Mouse (Mus musculus): ENCODE data around the gene Sumo3. TPM values are rescaled to one million over a fixed set of nuclear protein-coding genes. Genes with fewer than 3 reads are reported as not detected.

The Sumo3 gene
- total RNA-seq (2021): 100 to 1,000 TPM; 129 to 135 TPM
- long read RNA-seq, experiment 1, transcript Sumo3-201 (4 exons, 2,630 nt): major isoform, 174 of 186 reads
- long read RNA-seq, experiment 1, partial matches to known transcripts: 3 of 186 reads
- long read RNA-seq, experiment 1, other reads (novel, unspliced or antisense): 3 of 186 reads
- long read RNA-seq, experiment 2, transcript Sumo3-201 (4 exons, 2,630 nt): major isoform, 161 of 174 reads
- long read RNA-seq, experiment 2, partial matches to known transcripts: 10 of 174 reads
- long read RNA-seq, experiment 2, other reads (novel, unspliced or antisense): 2 of 174 reads

DNA sequence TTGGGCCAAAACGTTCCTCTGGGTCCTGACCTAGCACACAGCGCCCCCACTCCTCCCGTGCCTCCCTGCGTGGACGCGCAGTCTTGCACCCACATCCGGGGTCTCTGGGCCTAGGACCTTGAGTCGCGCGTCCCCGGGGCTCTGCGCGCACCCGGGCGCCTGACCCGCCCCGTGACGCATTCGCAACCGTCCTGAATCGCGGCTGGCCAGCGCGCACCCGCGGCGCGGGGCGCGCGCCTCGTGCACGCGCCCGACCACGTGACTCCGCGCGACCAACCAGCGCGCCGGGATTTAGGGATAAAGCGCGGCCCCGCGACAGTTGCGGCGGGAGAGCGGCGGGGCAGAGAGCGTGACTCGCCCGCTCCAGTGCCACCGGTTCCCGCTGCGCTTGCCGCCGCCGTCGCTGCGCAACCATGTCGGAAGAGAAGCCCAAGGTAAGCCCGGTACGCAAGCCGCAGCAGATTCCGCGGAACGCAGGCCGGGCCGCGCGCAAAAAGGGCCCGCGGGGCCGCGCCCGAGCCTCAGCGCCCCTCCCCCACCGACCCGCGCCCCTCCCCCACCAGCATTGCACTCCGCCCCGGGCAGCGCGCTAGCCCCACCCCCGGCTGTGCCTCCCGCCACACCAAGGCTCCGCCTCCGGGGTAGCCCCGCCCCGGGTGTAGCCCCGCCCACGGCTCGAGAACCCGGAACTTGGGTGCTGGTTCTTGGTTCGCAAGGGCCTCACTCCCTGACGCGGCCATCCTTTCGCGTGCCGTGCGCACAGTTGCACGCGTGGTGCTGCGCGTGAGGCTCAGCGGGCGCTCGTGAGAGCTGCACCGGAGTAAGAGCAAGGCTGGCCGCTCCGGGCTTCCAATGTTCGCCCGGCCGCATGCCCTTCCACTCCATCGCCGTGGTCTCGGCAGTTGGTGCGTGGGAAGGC, at the start of gene Sumo3, which contains the start of gene Gm49325:
Gene Sumo3, plus strand, starts transcription at position 190 of the 919 bp plus-strand sequence.
Gene Gm49325, plus strand, starts transcription at position 290 of the 919 bp plus-strand sequence.
- peak; percentile 93 to 96 for DNase-seq (ENCODE audit: low spot score in 2 of 2)
- intact Hi-C loops (cut with DNase I): loop anchor here (5.0 kb wide), 1 partner anchor 89 kb away; the partner anchor contains the start of gene Fam207a

DNA sequence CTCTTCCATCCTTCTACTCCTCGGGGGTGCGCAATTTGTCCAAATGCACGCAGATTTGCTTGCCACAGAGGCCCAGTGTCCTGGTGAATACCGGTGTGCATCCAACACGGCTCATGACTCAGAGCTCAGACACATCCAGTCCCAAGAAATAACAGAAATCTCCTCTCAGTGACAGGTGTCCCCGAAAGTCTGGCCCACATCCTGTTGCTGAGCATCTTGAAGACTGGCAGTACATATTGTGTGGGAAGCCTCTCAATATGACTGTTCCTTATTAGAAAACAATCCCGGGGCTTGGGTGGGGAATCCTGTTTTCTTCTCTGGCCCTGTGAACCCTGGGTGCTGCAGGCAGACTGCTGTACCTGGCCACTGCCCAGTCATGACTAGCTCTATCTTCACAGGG, 49.3 kb upstream of the Sumo3 start:
- intact Hi-C loops (cut with DNase I): no loop called here
- DNase-seq (ENCODE audit: low spot score in 2 of 2): no peak

DNA sequence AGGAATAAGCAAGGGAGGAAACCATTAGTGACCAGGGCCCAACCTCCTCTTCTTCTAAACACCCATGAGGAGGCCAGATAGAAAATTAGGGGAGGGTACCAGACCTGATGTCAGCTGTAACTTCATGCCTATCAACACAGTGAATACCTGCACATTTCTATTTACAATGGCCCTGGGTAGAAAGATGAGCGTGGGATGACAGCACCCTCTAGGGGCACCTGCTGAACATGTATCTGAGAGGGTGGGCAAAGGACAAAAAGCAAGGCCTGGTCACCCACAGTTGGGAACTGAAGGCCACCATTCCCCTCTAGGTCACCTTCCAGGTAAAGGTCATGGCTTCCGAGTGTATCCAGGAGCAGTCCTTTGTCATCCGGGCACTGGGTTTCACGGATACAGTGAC, 48.3 kb upstream of the Sumo3 start:
- intact Hi-C loops (cut with DNase I): no loop called here
- DNase-seq (ENCODE audit: low spot score in 2 of 2): no peak

DNA sequence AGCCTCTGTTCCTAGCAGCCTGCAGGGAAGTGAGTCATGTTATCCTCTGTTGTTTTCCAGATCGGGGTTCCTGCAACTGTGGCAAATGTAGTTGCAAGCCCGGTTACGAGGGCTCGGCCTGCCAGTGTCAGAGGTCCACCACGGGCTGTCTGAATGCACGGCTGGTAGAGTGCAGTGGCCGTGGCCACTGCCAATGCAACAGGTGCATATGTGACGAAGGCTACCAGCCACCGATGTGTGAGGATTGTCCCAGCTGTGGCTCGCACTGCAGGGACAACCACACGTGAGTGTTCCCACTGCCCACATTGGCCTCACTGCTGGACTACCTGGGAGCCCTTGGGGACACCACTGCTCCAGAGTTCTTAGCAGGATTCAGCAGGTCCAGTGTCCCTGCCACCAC, 45.8 kb upstream of the Sumo3 start:
- intact Hi-C loops (cut with DNase I): no loop called here
- no peak for DNase-seq (ENCODE audit: low spot score in 2 of 2)

DNA sequence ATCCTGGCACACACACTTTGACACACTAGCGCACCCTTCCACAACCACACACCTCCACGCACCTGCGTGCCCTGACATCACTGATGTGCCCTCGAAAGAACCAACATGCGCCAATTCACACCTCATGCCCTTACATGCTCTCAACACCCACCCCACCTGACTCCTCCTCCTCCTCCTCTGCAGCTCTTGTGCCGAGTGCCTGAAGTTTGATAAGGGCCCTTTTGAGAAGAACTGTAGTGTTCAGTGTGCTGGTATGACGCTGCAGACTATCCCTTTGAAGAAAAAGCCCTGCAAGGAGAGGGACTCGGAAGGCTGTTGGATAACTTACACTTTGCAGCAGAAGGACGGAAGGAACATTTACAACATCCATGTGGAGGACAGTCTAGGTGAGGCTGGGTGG, 45.1 kb upstream of the Sumo3 start:
- DNase-seq (ENCODE audit: low spot score in 2 of 2): no peak
- intact Hi-C loops (cut with DNase I): no loop called here

DNA sequence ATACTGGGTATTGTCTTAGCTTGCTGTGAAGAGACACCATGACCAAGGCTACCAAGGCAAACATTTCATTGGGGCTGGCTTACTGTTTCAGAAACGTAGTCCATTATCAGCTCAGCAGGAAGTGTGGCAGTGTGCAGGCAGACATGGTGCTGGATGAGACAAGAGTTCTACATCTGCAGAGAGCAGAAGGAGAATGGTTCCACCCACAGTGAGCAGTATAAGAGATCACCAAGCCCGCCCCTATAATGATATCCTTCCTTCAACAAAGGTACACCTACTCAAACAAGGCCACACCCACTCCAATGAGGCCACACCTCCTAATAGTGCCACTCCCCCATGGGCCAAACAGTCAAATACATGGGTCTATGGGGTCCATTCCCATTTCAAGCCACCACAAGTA, 44.4 kb upstream of the Sumo3 start:
- no peak for DNase-seq (ENCODE audit: low spot score in 2 of 2)
- intact Hi-C loops (cut with DNase I): no loop called here

DNA sequence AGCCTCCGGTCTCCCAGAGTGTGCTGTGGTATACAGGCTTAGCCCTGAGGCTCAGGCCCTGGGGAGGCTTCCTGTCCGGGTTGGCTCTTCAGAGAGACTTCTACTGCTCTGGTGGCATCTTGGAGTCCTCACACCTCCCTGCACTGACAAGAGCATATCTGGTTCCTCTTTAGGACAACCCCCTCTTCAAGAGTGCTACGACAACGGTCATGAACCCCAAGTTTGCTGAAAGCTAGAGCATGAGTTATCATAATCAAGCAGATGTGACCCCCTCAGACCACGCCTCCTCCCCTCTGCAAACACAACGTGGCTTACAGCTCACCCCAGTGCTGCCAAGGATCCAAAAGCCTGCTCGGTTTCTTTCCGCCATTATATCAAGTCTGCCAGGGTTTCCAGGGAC, 40.9 kb upstream of the Sumo3 start:
- intact Hi-C loops (cut with DNase I): loop anchor here (5.0 kb wide), 1 partner anchor 48 kb away; the partner anchor contains the start of gene Fam207a
- DNase-seq (ENCODE audit: low spot score in 2 of 2): no peak

DNA sequence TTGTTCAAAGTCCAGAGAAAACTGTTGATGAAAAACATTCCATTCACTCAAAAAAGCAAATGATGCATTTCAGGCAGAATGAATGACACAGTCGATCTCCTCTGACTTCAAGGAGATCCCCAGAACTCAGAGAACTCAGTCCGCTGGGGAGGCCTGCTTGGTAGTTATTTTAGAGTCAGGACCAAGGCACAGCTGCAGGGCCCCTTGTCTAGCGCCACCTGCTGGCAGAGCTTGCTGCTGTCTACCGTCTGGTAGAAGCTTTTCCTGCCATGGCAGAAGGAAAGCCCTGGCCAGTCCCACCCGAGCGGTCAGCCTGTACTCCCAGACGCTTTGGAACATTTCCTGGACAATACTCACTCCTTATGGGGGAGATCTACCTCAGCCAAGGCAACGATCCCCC, 39.2 kb upstream of the Sumo3 start:
- peak; percentile 48 to 73 for DNase-seq (ENCODE audit: low spot score in 2 of 2)
- intact Hi-C loops (cut with DNase I): loop anchor here (5.0 kb wide), 1 partner anchor 49 kb away; the partner anchor contains the start of gene Fam207a

DNA sequence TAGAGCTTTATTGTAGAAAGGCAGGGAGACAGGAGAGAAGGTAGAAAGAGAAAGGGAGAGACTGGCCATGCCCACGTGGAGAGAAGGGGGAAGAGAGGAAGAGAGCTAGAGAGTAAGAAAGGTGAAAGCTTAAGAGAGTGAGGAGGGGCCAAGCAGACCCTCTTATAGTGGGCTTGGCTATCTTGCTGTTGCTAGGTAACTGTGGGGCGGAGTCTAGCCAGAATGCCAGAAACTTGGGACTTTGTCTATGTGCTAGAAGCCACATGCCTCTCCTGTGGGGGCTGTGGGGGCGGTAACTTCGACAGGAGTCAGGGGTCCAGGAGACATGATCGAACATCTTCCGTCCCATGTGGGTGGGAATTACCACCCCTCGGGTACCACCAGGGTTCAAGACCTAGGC, 36.4 kb upstream of the Sumo3 start:
- no peak for DNase-seq (ENCODE audit: low spot score in 2 of 2)
- intact Hi-C loops (cut with DNase I): loop anchor here (5.0 kb wide), 1 partner anchor 52 kb away; the partner anchor contains the start of gene Fam207a

DNA sequence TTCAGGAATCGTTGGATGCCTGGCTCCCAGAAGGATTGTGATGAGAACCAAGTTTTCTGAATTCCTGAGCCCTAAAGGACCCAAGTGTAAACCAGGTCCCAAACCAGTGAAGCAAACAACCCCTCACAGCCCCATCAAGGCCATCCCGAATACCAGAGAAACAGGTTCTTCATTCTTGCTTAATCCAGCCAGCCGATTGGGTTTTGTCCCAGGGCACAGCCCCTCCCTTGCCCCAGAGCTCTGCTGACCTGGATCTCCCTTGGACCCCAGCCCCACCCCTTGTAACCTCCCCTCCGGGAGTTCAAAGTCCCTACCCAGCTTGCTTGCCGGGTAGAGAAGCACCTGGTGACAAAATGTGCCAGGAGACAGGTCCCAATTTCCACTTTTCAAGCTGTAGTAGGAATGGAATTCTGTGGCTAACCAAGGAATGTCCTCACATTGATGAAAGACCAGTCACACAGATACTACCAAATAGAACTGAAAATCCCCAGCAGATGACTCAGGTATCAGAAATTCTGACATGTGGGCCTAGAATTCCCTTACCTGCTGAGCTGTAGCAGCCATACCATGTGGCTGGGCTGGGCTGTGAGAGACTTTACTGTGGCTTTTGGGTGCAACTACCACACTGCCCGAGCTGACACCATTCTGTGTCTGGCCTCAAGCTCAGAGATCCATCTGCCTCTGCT, 35.8 kb upstream of the Sumo3 start:
- intact Hi-C loops (cut with DNase I): loop anchor here (5.0 kb wide), 1 partner anchor 53 kb away; the partner anchor contains the start of gene Fam207a
- DNase-seq (ENCODE audit: low spot score in 2 of 2): no peak

DNA sequence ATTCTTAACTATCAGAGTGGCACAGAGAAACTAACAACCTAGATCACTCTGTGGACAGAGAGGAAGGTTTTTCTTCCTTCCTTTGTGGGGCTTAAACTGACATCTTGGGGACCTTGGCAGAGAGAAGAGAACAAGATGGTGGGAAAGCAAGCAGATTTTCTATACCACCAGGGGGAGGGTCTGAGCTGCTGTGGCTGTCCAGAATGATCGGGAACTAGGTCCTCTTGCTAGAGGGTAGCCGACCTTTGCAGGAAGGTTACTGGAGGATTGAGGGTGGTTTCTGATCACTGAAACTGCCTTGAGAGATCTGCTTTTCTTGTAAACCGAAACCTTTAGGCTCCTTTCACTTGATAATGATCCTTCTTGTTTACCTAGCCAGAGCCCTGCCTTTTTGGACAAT, 33.7 kb upstream of the Sumo3 start:
- intact Hi-C loops (cut with DNase I): no loop called here
- DNase-seq (ENCODE audit: low spot score in 2 of 2): no peak

DNA sequence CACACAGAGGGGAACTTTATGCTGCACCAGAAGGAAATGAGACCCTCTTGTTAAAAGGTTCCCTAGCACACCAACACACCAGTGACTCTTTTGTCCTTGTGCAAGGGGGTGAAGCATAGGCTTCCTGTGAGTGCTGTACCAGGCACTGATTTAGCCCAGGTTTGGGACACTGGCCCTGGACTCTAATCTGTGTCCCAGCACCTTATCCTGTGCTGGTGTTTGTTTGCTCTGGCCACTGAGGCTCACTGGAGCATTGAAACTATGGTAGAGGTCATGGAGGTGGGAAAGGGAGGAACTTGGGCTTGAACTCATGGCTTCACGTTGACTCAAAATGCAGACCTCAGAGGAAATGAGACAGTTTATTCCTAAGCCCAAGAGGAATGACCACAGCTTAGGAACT, 32.7 kb upstream of the Sumo3 start:
- no peak for DNase-seq (ENCODE audit: low spot score in 2 of 2)
- intact Hi-C loops (cut with DNase I): no loop called here

DNA sequence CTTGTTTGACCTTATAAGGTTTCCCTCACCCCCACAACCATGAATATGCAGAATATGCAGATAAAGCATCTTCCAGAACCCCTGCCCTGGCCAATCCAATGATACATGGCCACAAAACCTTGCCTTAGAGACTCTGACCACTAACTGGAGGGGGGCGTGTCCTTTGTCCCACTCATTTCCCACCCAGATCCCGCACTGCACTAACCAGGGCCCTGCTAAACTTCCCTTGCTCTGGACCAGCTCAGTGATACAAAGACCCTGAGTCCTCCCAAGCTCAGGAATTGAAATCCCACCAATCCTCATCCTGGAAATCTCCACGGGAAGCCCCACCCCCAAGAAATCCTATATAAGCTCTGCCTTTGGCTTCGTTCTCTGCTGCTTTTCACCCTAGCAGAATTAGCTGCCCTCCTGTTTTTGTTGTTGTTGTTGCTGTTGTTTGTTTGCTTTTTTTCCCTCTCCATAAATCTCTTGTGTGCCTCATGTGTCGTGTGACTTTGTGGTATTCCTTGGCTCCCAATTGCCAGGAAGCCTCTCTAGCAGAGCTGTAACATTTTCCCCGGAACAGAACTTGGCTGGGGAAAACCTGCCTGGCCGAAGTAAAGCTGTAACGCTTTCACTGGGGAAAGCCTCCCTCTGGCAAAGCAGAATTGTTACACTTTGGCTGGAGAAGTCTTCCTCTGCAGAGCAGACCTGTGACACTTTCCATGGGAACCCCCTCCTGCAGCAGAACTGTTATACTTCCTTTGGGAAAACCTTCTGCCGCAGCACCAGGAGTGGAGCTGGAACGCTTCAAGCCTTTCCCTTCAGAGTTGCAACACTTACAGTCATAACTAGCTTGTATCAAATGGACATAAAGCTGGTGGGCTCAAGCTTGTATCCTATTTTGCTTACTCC, 25.6 kb upstream of the Sumo3 start:
- intact Hi-C loops (cut with DNase I): no loop called here
- no peak for DNase-seq (ENCODE audit: low spot score in 2 of 2)

DNA sequence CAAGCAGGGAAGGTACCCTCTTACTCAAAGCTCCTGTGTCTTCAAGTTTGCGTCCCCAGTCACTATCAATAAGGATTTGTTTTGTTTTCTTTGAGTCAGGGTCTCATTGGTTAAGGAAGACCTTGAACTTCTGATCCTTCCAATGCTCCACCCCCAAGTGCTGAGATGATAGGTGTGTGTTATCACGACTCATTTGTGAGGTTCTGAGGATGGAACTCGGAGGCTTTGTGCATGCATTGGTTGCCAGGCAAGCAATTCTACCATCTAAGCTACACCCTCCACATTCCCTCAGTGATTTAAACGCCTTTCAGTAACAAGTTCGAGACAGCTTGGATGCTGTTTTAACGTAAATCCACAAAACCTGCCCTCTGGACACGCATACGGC, 24.9 kb upstream of the Sumo3 start:
- intact Hi-C loops (cut with DNase I): no loop called here
- DNase-seq (ENCODE audit: low spot score in 2 of 2): no peak

DNA sequence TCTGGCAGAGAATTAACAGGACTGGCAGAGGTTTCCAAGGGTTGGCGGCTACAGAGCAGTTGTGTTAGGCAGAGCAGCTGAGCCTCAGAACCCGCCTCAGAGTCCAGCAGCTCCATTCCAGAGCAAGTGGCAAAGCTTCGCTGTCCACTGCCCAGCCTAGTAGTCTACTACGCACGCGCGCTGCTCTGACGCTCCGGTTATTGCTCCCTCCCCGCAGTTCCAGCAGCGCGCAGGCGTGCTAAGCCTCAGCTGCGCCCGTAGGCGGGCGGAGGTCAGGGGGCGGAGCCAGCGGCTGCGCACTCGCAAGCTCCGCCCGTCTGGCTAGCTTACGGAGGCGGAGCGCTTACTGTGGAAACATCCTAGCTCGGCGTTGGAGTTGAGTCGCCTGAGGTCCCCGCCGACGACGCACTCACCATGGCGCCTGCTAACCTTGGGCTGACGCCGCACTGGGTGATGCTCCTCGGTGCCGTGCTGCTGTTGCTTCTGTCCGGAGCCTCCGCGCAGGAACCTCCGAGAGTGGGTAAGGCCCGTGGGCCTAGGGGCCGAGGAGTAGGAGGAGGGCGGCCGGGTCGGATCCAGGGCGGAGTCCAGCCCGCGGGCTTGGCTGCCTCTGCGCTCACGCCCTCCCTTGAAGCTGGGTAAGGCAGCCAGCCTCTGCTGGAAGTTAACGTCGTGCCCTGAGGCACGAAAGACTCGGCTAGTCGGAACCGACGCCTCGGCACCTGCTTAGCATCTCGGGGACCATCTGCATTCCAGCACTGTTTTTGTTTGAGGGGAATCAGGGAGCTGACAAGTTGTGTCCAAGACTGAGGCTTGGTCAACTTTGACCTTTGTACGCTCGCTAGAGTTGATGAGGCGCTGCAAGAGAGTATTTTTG, 24.3 kb upstream of the Sumo3 start, which contains the start of gene Pttg1ip:
Gene Pttg1ip, plus strand, starts transcription at position 313 of the 877 bp plus-strand sequence.
- peak; percentile 96 to 97 for DNase-seq (ENCODE audit: low spot score in 2 of 2)
- intact Hi-C loops (cut with DNase I): no loop called here

DNA sequence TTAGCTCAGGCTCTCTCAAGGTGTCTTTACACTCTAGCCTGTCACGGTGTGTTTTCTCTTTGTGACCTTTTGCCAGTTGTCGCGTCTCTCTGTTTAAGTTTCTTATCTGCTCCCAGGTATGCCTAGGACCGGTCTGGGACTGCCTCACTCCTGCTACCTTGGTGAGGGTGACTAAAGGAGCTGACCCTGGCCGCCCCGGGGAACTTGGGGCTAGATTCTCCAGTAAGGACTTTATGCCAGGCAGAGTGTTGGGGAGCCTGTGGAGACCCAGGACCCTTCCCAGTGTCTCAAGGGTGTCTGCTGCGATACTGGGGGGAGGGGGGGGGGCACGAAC, 23.6 kb upstream of the Sumo3 start:
- intact Hi-C loops (cut with DNase I): no loop called here
- DNase-seq (ENCODE audit: low spot score in 2 of 2): no peak

DNA sequence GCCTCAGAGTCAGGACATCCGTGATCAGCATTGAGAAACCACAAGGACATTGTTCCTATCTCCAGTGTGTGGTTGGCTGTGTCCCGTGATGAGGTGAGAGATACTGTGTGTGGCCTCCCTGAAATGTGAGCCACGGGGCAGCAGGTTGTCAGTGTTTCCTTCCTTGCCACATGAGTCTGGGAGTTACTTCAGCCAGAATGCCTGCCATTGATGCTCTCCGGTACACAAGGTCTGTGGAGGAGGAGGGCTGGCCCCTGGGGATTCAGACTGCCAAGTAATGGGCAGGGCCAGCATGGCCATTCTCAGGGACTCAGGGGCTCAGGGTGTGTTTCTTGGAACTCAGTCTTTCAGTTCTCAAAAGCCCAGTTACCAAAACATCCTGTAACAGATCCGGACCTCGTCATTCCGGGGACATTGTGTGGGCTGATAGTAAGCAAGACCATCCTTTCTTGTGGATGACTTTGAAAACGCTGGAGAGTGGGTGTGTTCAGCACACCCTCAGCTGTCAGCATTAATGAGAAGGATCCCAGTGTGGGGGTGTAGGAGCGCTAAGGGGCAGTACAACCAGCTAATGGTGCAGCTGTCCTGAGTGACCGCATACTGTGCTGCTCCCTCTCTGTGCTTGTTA, 22.0 kb upstream of the Sumo3 start:
- no peak for DNase-seq (ENCODE audit: low spot score in 2 of 2)
- intact Hi-C loops (cut with DNase I): no loop called here

DNA sequence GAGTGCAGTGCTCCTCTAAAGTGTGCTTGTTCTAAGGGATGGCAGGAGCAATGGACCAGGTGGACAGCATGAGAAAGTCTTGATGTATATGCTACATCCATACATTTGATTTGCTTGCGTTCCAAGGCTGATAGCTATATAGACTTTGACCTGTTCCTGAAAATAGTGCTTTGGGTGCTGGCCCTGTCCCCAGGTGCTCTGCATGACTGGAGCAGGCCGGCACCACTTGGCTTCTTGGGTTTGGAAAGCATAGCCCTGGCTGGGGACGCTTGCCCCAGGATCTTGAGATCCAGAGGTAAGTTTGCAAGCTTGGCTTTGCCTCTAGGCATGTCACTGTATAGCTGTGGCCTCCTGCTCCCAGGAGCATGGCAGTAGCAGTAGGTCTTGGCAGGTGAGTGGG, 19.3 kb upstream of the Sumo3 start:
- intact Hi-C loops (cut with DNase I): no loop called here

More for the DNA sequence above, 19.3 kb upstream of the Sumo3 start:
- no peak for DNase-seq (ENCODE audit: low spot score in 2 of 2)
